22 mouse cellular contexts compared by ENCODE assay signal in genomic region chr1:164935477-164936044, GRCm38 (mm10). TPM values are rescaled to one million over a fixed set of nuclear protein-coding genes. Genes with fewer than 3 reads are reported as not detected.
A peak's percentile ranks its signal among the peaks of the same experiment; 100 is the strongest.
DNase-seq lines count a peak whose midpoint lies in the region; ATAC-seq and TF ChIP-seq lines count a peak whose summit lies in the region.
"Had no signal": no experiment of that assay in that cellular context is flagged by ENCODE, and none has a peak within 500 bp of the region (broad histone marks: within the 10 kb centered on the region; RNA-seq: fewer than 3 reads in every experiment).

TSS of gene Xcl1 (minus strand) at chr1:164935527.

- ATAC-seq in hematopoietic stem cell, adult 5-6 weeks (replicated peaks in 1 of 2; ENCODE audit: insufficient read depth in 1 of 2, low FRiP score in 2 of 2, low TSS enrichment in 1 of 2, low read depth in 1 of 2, poor library complexity in 2 of 2, severe bottlenecking in 2 of 2), result no peak
- 0 out of 2 replicates have a peak, but pooled peaks have one; percentile 9 for ATAC-seq in megakaryocyte progenitor cell, adult 5-6 weeks (replicated peaks; ENCODE audit: poor library complexity)
- no peak for ATAC-seq in CD4-positive, CD25-positive, alpha-beta regulatory T cell, adult 4 months
- ATAC-seq: forebrain, embryonic 13.5 days; forebrain, postnatal 0 days had no signal

- WGBS in kidney, adult 2 months, result 66% methylated on average over 9 of the region's 9 CpGs
- WGBS in embryonic facial prominence, embryonic 10.5 days, result 84% methylated on average over 9 of the region's 9 CpGs

- peaks cover 9% of the 10 kb centered on the region; the same call in 1 of the 2 replicates for H3K4me1 ChIP-seq in kidney, adult 2 months (ENCODE audit: control insufficient read depth, insufficient read depth, low read length)
- H3K4me1 ChIP-seq in embryonic facial prominence, embryonic 10.5 days, result no peaks in the 10 kb centered on the region
- H3K4me1 ChIP-seq: forebrain, embryonic 13.5 days; hindbrain, embryonic 13.5 days had no signal

- TF ChIP-seq POLR2A in kidney, adult 2 months (IDR thresholded peaks at IDR 0.05; ENCODE audit: low read depth, low read length), result no peak

- H3K27ac ChIP-seq in kidney, adult 2 months (ENCODE audit: insufficient read depth, low read depth, low read length), result no peak within 1 kb of the TSS
- H3K27ac ChIP-seq in embryonic facial prominence, embryonic 10.5 days (replicated peaks), result no peak within 1 kb of the TSS
- H3K27ac ChIP-seq: forebrain, embryonic 13.5 days; heart, adult 2 months; heart, embryonic 13.5 days; hindbrain, embryonic 13.5 days had no signal

- H3K36me3 ChIP-seq in kidney, adult 2 months (ENCODE audit: control insufficient read depth, insufficient read depth, low read length), result no peaks in the 10 kb centered on the region
- no peaks in the 10 kb centered on the region for H3K36me3 ChIP-seq in embryonic facial prominence, embryonic 10.5 days (replicated peaks)
- H3K36me3 ChIP-seq: heart, embryonic 13.5 days; hindbrain, embryonic 13.5 days had no signal

- H3K27me3 ChIP-seq in kidney, adult 2 months (replicated peaks; ENCODE audit: control insufficient read depth, insufficient read depth, low read length), result no peaks in the 10 kb centered on the region
- no peaks in the 10 kb centered on the region for H3K27me3 ChIP-seq in embryonic facial prominence, embryonic 10.5 days (replicated peaks; ENCODE audit: low read depth, poor library complexity, severe bottlenecking)
- H3K27me3 ChIP-seq: forebrain, embryonic 13.5 days; heart, embryonic 13.5 days; hindbrain, embryonic 13.5 days had no signal

- no peak for TF ChIP-seq CTCF in kidney, adult 2 months (conservative IDR thresholded peaks at IDR 0.05; ENCODE audit: insufficient read depth, insufficient read length, low read depth, low read length)

- H3K9me3 ChIP-seq in embryonic facial prominence, embryonic 10.5 days, result no peaks in the 10 kb centered on the region
- H3K9me3 ChIP-seq: forebrain, embryonic 13.5 days; heart, embryonic 13.5 days; hindbrain, embryonic 13.5 days had no signal

- DNase-seq in kidney, adult 2 months, result peak; percentile 13
- DNase-seq in kidney, adult 18-20 months, result no peak
- DNase-seq in embryonic facial prominence, embryonic 10.5 days (ENCODE audit: low spot score), result no peak
- DNase-seq: adrenal gland, postnatal 10 days; cerebellum, adult 11 months; cerebellum, adult 8-10 months; cerebellum, postnatal 14 days; forebrain, postnatal 0 days; gastrocnemius, postnatal 14 days; heart, adult 2 months; heart, postnatal 4 days had no signal

- H3K4me3 ChIP-seq in kidney, adult 2 months (ENCODE audit: insufficient read depth, low read depth, low read length), result no peak within 1 kb of the TSS
- H3K4me3 ChIP-seq in embryonic facial prominence, embryonic 10.5 days, result no peak within 1 kb of the TSS
- H3K4me3 ChIP-seq: forebrain, embryonic 13.5 days; heart, adult 2 months; heart, embryonic 13.5 days; hindbrain, embryonic 13.5 days had no signal

RNA-seq across cellular contexts. Expression of gene Xcl1, which starts in this region (rescaled TPM):
- polyA plus RNA-seq in kidney, adult 2 months (2012; rRNA removed), result 0.23 and 0.86 TPM in 2 replicates
- total RNA-seq in hematopoietic stem cell, adult 5-6 weeks (2017), result 9.3 and 10.4 TPM in 2 replicates
- 0.52 and 0.66 TPM in 2 replicates for total RNA-seq in megakaryocyte progenitor cell, adult 5-6 weeks (2015)
- total RNA-seq in megakaryocyte progenitor cell, adult 5-6 weeks (2017), result 1.6 TPM in 1 of 2 replicates, not detected in the other
- polyA plus RNA-seq in CD4-positive, CD25-positive, alpha-beta regulatory T cell, adult 4 months (2017; shearing (Covaris generic)), result 1 to 10 TPM; 4.4 to 8.0 TPM
- polyA plus RNA-seq in embryonic facial prominence, embryonic 10.5 days (2016; fragmentation: Nextera tagmentation; extraction: Ambion mirVana), result not detected in 2 replicates
- total RNA-seq: adrenal gland, postnatal 10 days; ES-E14; forebrain, postnatal 0 days; gastrocnemius, adult 18-20 months; gastrocnemius, postnatal 14 days; heart, adult 2 months; heart, postnatal 4 days had no signal
- polyA plus RNA-seq: brain, embryonic 14.5 days; embryonic facial prominence, embryonic 14.5 days; forebrain, embryonic 13.5 days; forebrain, postnatal 0 days; heart, embryonic 13.5 days; heart, postnatal 0 days; hindbrain, embryonic 13.5 days had no signal

Comparison
In these comparisons a context has a peak if more than half of its experiments do, and no peak if none do; other contexts are left out.
1. Peak in DNase-seq in kidney, adult 2 months; RNA of the gene not detected or under 1 TPM.